Mouse (Mus musculus): ENCODE data around the gene Gm19935.

GRCm38 (mm10) chr8:90832576-90833289 lies 15.5 kb upstream of the Gm19935 start:
- TF ChIP-seq POLR2A (IDR thresholded peaks at IDR 0.05; ENCODE audit: extremely low read depth, insufficient read depth, low read length) (no peak), CTCF (IDR thresholded peaks at IDR 0.05; ENCODE audit: extremely low read depth, insufficient read depth, low read length) (no peak)
